Mouse (Mus musculus): ENCODE data around the gene Kcnh6. TPM values are rescaled to one million over a fixed set of nuclear protein-coding genes. Genes with fewer than 3 reads are reported as not detected.
"Not testable (repeated sequence)": the region's sequence is repeated elsewhere in the genome, so short reads cannot be mapped to it uniquely, and the experiment has no call there.

Gene Kcnh6
- polyA plus RNA-seq, 1 experiment from 2014 or later, result 0.80 TPM

- peaks cover 10% of the 10 kb centered on the region for H3K27me3 ChIP-seq (replicated peaks)
- H3K36me3 ChIP-seq, result no peaks in the 10 kb centered on the region
- ATAC-seq (ENCODE audit: insufficient read depth, low FRiP score, low read depth), result no peak; the same call in 1 of the 2 replicates
- 1% methylated on average over 50 of the region's 50 CpGs for WGBS
- H3K4me3 ChIP-seq (replicated peaks), result peak overlapping the region; percentile 29
- peak overlapping the region; percentile 60 for H3K4me2 ChIP-seq
- no peak overlapping the region for H3K9ac ChIP-seq
- no peak overlapping the region for H3K27ac ChIP-seq
- no peaks in the 10 kb centered on the region for H3K9me3 ChIP-seq
- H3K4me1 ChIP-seq, result peaks cover 9% of the 10 kb centered on the region
Measured at GRCm38 (mm10) chr11:106020051-106020763, 12.3 kb downstream of the Kcnh6 start.

- no peaks in the 10 kb centered on the region for H3K36me3 ChIP-seq
- ATAC-seq (ENCODE audit: insufficient read depth, low FRiP score, low read depth), result no peak; the same call in 1 of the 2 replicates
- no peak overlapping the region for H3K4me2 ChIP-seq
- WGBS, result 66% methylated on average over 3 of the region's 3 CpGs
- no peaks in the 10 kb centered on the region for H3K27me3 ChIP-seq (replicated peaks)
- no peaks in the 10 kb centered on the region for H3K4me1 ChIP-seq
- no peak overlapping the region for H3K9ac ChIP-seq
- H3K27ac ChIP-seq, result no peak overlapping the region
- no peaks in the 10 kb centered on the region for H3K9me3 ChIP-seq
- no peak overlapping the region for H3K4me3 ChIP-seq (replicated peaks)
Measured at GRCm38 (mm10) chr11:106025774-106026173, 17.9 kb downstream of the Kcnh6 start.

GRCm38 (mm10) chr11:106026465-106027151, 18.7 kb downstream of the Kcnh6 start:
- 31% methylated on average over 10 of the region's 11 CpGs for WGBS
- Histone ChIP-seq H3K4me1 (no peaks in the 10 kb centered on the region), H3K4me2 (no peak overlapping the region), H3K36me3 (no peaks in the 10 kb centered on the region), H3K9ac (no peak overlapping the region), H3K27ac (no peak overlapping the region), H3K27me3 (replicated peaks) (no peaks in the 10 kb centered on the region), H3K9me3 (no peaks in the 10 kb centered on the region), H3K4me3 (replicated peaks) (no peak overlapping the region)
- ATAC-seq (ENCODE audit: insufficient read depth, low FRiP score, low read depth), result no peak

- ATAC-seq (ENCODE audit: insufficient read depth, low FRiP score, low read depth), result no peak
- H3K36me3 ChIP-seq, result no peaks in the 10 kb centered on the region
- H3K4me1 ChIP-seq, result no peaks in the 10 kb centered on the region
- no peak overlapping the region for H3K9ac ChIP-seq
- H3K9me3 ChIP-seq, result no peaks in the 10 kb centered on the region
- H3K27me3 ChIP-seq (replicated peaks), result no peaks in the 10 kb centered on the region
- no peak overlapping the region for H3K27ac ChIP-seq
- no peak overlapping the region for H3K4me3 ChIP-seq (replicated peaks)
- WGBS, result 88% methylated on average over 5 of the region's 5 CpGs
- H3K4me2 ChIP-seq, result no peak overlapping the region
Measured at GRCm38 (mm10) chr11:106027607-106028006, 19.7 kb downstream of the Kcnh6 start.

GRCm38 (mm10) chr11:106032074-106032473, 24.1 kb downstream of the Kcnh6 start:
- peak overlapping the region; percentile 28 for H3K4me3 ChIP-seq (replicated peaks)
- not testable (repeated sequence) for ATAC-seq (ENCODE audit: insufficient read depth, low FRiP score, low read depth); H3K27ac ChIP-seq; H3K36me3 ChIP-seq; H3K9me3 ChIP-seq; H3K4me1 ChIP-seq; H3K9ac ChIP-seq; H3K27me3 ChIP-seq (replicated peaks)
- 32% methylated on average over 12 of the region's 25 CpGs for WGBS
- H3K4me2 ChIP-seq, result 0 out of 2 replicates have a peak overlapping the region, but pooled peaks have one; percentile 5

- 30% methylated on average over 11 of the region's 11 CpGs for WGBS
- Histone ChIP-seq H3K9ac (no peak overlapping the region), H3K4me1 (peaks cover 7% of the 10 kb centered on the region; the same call in 1 of the 2 replicates), H3K4me2 (peak overlapping the region; percentile 34), H3K36me3 (no peaks in the 10 kb centered on the region), H3K27ac (0 out of 2 replicates have a peak overlapping the region, but pooled peaks have one; percentile 9), H3K4me3 (replicated peaks) (0 out of 2 replicates have a peak overlapping the region, but pooled peaks have one; percentile 16), H3K9me3 (no peaks in the 10 kb centered on the region), H3K27me3 (replicated peaks) (no peaks in the 10 kb centered on the region)
- no peak for ATAC-seq (ENCODE audit: insufficient read depth, low FRiP score, low read depth)
Measured at GRCm38 (mm10) chr11:106033491-106033919, 25.6 kb downstream of the Kcnh6 start.

- H3K36me3 ChIP-seq, result no peaks in the 10 kb centered on the region
- H3K27me3 ChIP-seq (replicated peaks), result no peaks in the 10 kb centered on the region
- ATAC-seq (ENCODE audit: insufficient read depth, low FRiP score, low read depth), result no peak
- H3K27ac ChIP-seq, result no peak overlapping the region
- no peak overlapping the region for H3K4me3 ChIP-seq (replicated peaks)
- no peaks in the 10 kb centered on the region for H3K9me3 ChIP-seq
- H3K4me1 ChIP-seq, result peaks cover 7% of the 10 kb centered on the region; the same call in 1 of the 2 replicates
- 83% methylated on average over 9 of the region's 9 CpGs for WGBS
- H3K9ac ChIP-seq, result no peak overlapping the region
- H3K4me2 ChIP-seq, result no peak overlapping the region
Measured at GRCm38 (mm10) chr11:106034986-106035385, 27.1 kb downstream of the Kcnh6 start.

- Histone ChIP-seq H3K27ac (peak within 1 kb of the TSS; percentile 90), H3K9ac (peak within 1 kb of the TSS; percentile 94), H3K4me1 (peaks cover 7% of the 10 kb centered on the region; the same call in 1 of the 2 replicates), H3K4me2 (peak within 1 kb of the TSS; percentile 88), H3K36me3 (no peaks in the 10 kb centered on the region), H3K4me3 (replicated peaks) (peak within 1 kb of the TSS; percentile 92), H3K27me3 (replicated peaks) (no peaks in the 10 kb centered on the region), H3K9me3 (no peaks in the 10 kb centered on the region)
- ATAC-seq (ENCODE audit: insufficient read depth, low FRiP score, low read depth), result peak; percentile 99
- WGBS, result under 1% methylated on average over 66 of the region's 66 CpGs
Measured at GRCm38 (mm10) chr11:106036548-106037417, 28.9 kb downstream of the Kcnh6 start, which contains the start of gene Dcaf7. Dcaf7 (plus strand) TSS chr11:106036872.

- under 1% methylated on average over 13 of the region's 13 CpGs for WGBS
- H3K9me3 ChIP-seq, result no peaks in the 10 kb centered on the region
- no peaks in the 10 kb centered on the region for H3K27me3 ChIP-seq (replicated peaks)
- peaks cover 7% of the 10 kb centered on the region; the same call in 1 of the 2 replicates for H3K4me1 ChIP-seq
- H3K4me2 ChIP-seq, result peak overlapping the region; percentile 88
- H3K4me3 ChIP-seq (replicated peaks), result peak overlapping the region; percentile 92
- peak overlapping the region; percentile 90 for H3K27ac ChIP-seq
- ATAC-seq (ENCODE audit: insufficient read depth, low FRiP score, low read depth), result no peak
- H3K36me3 ChIP-seq, result no peaks in the 10 kb centered on the region
- H3K9ac ChIP-seq, result peak overlapping the region; percentile 94
Measured at GRCm38 (mm10) chr11:106037418-106037751, 29.5 kb downstream of the Kcnh6 start.

GRCm38 (mm10) chr11:106044349-106044748, 36.4 kb downstream of the Kcnh6 start:
- ATAC-seq (ENCODE audit: insufficient read depth, low FRiP score, low read depth), result no peak
- Histone ChIP-seq H3K4me1 (no peaks in the 10 kb centered on the region), H3K9me3 (no peaks in the 10 kb centered on the region), H3K9ac (no peak overlapping the region), H3K36me3 (peaks cover 20% of the 10 kb centered on the region), H3K27me3 (replicated peaks) (no peaks in the 10 kb centered on the region), H3K27ac (no peak overlapping the region), H3K4me2 (no peak overlapping the region), H3K4me3 (replicated peaks) (no peak overlapping the region)

GRCm38 (mm10) chr11:106045256-106045655, 37.3 kb downstream of the Kcnh6 start:
- WGBS, result 88% methylated on average over 1 of the region's 1 CpGs
- ATAC-seq (ENCODE audit: insufficient read depth, low FRiP score, low read depth), result no peak
- no peak overlapping the region for H3K9ac ChIP-seq
- no peak overlapping the region for H3K4me3 ChIP-seq (replicated peaks)
- H3K36me3 ChIP-seq, result peaks cover 20% of the 10 kb centered on the region
- no peaks in the 10 kb centered on the region for H3K9me3 ChIP-seq
- H3K4me1 ChIP-seq, result no peaks in the 10 kb centered on the region
- H3K27ac ChIP-seq, result no peak overlapping the region
- no peak overlapping the region for H3K4me2 ChIP-seq
- no peaks in the 10 kb centered on the region for H3K27me3 ChIP-seq (replicated peaks)

Data from stomach, embryonic 15.5 days (tissue).